Mouse (Mus musculus) kidney, adult 11 months (tissue): Measurements from ENCODE around the gene Myo15b.

Experiments
- DNase-seq: peaks from one replicate; pipeline ENCODE4 v3.0.0; 2022

The Myo15b gene

GRCm38 (mm10) chr11:115858354-115858753 is at the start of gene Myo15b:
TSS of gene Myo15b (plus strand) at chr11:115858406.
- DNase-seq = no peak

- DNase-seq = no peak
Observed at GRCm38 (mm10) chr11:115808696-115809310, 49.4 kb upstream of the Myo15b start.

GRCm38 (mm10) chr11:115809311-115809781 is 48.9 kb upstream of the Myo15b start:
- DNase-seq = peak; percentile 77

- peak; percentile 87 for DNase-seq
Observed at GRCm38 (mm10) chr11:115810377-115810776, 47.8 kb upstream of the Myo15b start.

- DNase-seq = no peak
Observed at GRCm38 (mm10) chr11:115811381-115812093, 46.7 kb upstream of the Myo15b start.

GRCm38 (mm10) chr11:115812095-115812494 is 46.1 kb upstream of the Myo15b start:
- peak; percentile 64 for DNase-seq

GRCm38 (mm10) chr11:115812533-115813420 is 45.4 kb upstream of the Myo15b start:
- peak; percentile 66 for DNase-seq

- peak; percentile 96 for DNase-seq
Observed at GRCm38 (mm10) chr11:115813507-115814296, 44.5 kb upstream of the Myo15b start, which contains the start of gene Caskin2. TSS of gene Caskin2 (minus strand) at chr11:115813639.

- peak; percentile 80 for DNase-seq
Observed at GRCm38 (mm10) chr11:115814605-115815450, 43.4 kb upstream of the Myo15b start, which contains the start of gene Tsen54. TSS of gene Tsen54 (plus strand) at chr11:115814724.

- DNase-seq = no peak
Observed at GRCm38 (mm10) chr11:115817331-115817730, 40.9 kb upstream of the Myo15b start.

GRCm38 (mm10) chr11:115819915-115820623 is 38.1 kb upstream of the Myo15b start:
- DNase-seq = peak; percentile 60

- no peak for DNase-seq
Observed at GRCm38 (mm10) chr11:115821001-115821400, 37.2 kb upstream of the Myo15b start.

GRCm38 (mm10) chr11:115823774-115824740 is 34.1 kb upstream of the Myo15b start, which contains the start of gene Llgl2:
TSS of gene Llgl2 (plus strand) at chr11:115824049.
- DNase-seq = peak; percentile 96

- DNase-seq = no peak
Observed at GRCm38 (mm10) chr11:115824813-115825212, 33.4 kb upstream of the Myo15b start.

- DNase-seq = no peak
Observed at GRCm38 (mm10) chr11:115826487-115826886, 31.7 kb upstream of the Myo15b start.

GRCm38 (mm10) chr11:115827624-115828023 is 30.6 kb upstream of the Myo15b start:
- no peak for DNase-seq

GRCm38 (mm10) chr11:115829036-115829435 is 29.2 kb upstream of the Myo15b start:
- peak; percentile 46 for DNase-seq

- DNase-seq = peak; percentile 76
Observed at GRCm38 (mm10) chr11:115830550-115831325, 27.5 kb upstream of the Myo15b start.
